Mouse (Mus musculus) stomach, embryonic 14.5 days (tissue): Measurements from ENCODE around the gene Ppargc1a. TPM values are rescaled to one million over a fixed set of nuclear protein-coding genes. Genes with fewer than 3 reads are reported as not detected.

Experiments used
- ATAC-seq: fragments of 200-750 bp; cut with Nextera tagmentation; 2 replicates; pipeline ENCODE4 v1.8.0; 2017; ENCODE audit warnings: low read depth, moderate TSS enrichment; ENCODE audit not compliant: insufficient number of reproducible peaks, insufficient read depth, low FRiP score
- H3K27ac ChIP-seq: fragments of 300-500 bp; sonication (generic); 2 replicates; pipeline ENCODE4 v1.5.1; 2014; ENCODE audit warnings: mild to moderate bottlenecking, low read length, moderate library complexity, mixed read lengths
- H3K27me3 ChIP-seq: fragments of 300-500 bp; sonication (generic); 2 replicates; pipeline ENCODE4 v1.6.1; 2014; ENCODE audit warnings: low read length, control low read depth, mixed read lengths; ENCODE audit not compliant: control insufficient read depth, insufficient read depth
- H3K36me3 ChIP-seq: fragments of 300-500 bp; sonication (generic); 2 replicates; pipeline ENCODE4 v1.6.1; 2014; ENCODE audit warnings: mild to moderate bottlenecking, control low read depth, low read length, moderate library complexity, mixed read lengths; ENCODE audit not compliant: control insufficient read depth, insufficient read depth
- H3K4me1 ChIP-seq: fragments of 300-500 bp; sonication (generic); 2 replicates; pipeline ENCODE4 v1.6.1; 2014; ENCODE audit warnings: low read length, control low read depth, mixed read lengths; ENCODE audit not compliant: control insufficient read depth, insufficient read depth
- H3K4me2 ChIP-seq: fragments of 300-500 bp; sonication (generic); replicated peaks from 2 replicates; pipeline ENCODE4 v1.6.1; 2014; ENCODE audit warnings: low read depth, low read length, control low read depth
- H3K4me3 ChIP-seq: fragments of 300-500 bp; sonication (generic); 2 replicates; pipeline ENCODE4 v1.5.1; 2014; ENCODE audit warnings: low read depth, low read length, control low read depth
- H3K9ac ChIP-seq: fragments of 300-500 bp; sonication (generic); replicated peaks from 2 replicates; pipeline ENCODE4 v1.6.1; 2014; ENCODE audit warnings: low read depth, mild to moderate bottlenecking, control low read depth, low read length, moderate library complexity, mixed read lengths
- H3K9me3 ChIP-seq: fragments of 300-500 bp; sonication (generic); 2 replicates; pipeline ENCODE4 v1.6.1; 2016; ENCODE audit warnings: low read depth, low read length, control low read depth; ENCODE audit not compliant: control insufficient read depth
- WGBS: fragments of 180-500 bp; shearing (Covaris S2); extraction: QIAGEN DNeasy Blood & Tissue Kit; methylation state at CpG from one replicate; pipeline ENCODE4 v1.1.7; 2014; 5-methylcytosine and 5-hydroxymethylcytosine counted together
- polyA plus RNA-seq: library from polyadenylated mRNA; unstranded; fragments of >200 nt; fragmentation: Nextera tagmentation; extraction: Ambion mirVana; gene quantifications from 2 replicates; pipeline ENCODE4 v1.2.1, GENCODE M21; 2014

Ppargc1a gene
- polyA plus RNA-seq, 1 experiment from 2014 or later, result 6.1 TPM

DNA sequence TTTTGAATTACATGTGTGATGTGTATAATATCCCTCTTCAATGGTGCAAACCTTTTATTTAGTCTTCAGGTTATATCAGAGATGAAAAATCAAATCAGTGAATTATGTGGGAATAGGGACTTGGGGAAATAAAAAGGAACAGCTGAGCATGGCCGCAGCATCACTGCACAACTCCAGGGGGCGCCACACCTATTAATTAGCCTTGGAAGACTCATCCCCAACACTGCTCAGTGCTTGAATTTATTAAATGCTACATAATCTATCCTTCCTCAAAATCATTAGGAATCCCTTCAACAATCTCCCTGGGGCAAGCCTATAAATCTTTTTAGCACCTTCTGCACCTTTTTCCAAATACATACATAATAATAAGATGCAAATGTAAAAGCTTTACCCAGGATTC, 1.9 kb downstream of the Ppargc1a start:
- no peak for ATAC-seq
- H3K36me3 ChIP-seq, result no peaks in the 10 kb centered on the region
- no peaks in the 10 kb centered on the region for H3K9me3 ChIP-seq
- H3K9ac ChIP-seq, result no peak overlapping the region
- WGBS, result 70% methylated on average over 2 of the region's 2 CpGs
- H3K4me3 ChIP-seq, result no peak overlapping the region
- H3K27ac ChIP-seq, result no peak overlapping the region
- H3K27me3 ChIP-seq, result no peaks in the 10 kb centered on the region
- H3K4me2 ChIP-seq, result no peak overlapping the region
- H3K4me1 ChIP-seq, result no peaks in the 10 kb centered on the region

DNA sequence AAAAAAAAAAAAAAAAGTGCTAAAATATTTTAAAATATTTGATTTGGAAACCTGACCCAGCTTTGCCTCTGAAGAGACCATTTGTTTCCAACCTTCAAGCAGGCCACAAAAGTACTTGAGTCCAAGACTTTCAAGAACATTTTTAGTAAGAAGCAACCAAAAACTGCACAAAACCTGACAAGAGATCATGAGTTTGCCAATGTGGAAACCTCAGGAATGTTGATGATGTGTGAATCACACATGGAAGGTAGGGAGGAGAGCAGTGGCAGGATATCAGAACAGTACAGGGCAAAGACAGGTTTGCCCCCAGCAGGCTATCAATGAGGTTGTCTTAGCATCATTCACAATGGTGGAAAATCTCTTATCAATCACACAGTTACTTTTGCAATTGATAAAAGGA, 2.5 kb downstream of the Ppargc1a start:
- Histone ChIP-seq H3K27me3 (no peaks in the 10 kb centered on the region), H3K27ac (no peak overlapping the region), H3K9me3 (no peaks in the 10 kb centered on the region), H3K36me3 (no peaks in the 10 kb centered on the region), H3K4me3 (no peak overlapping the region), H3K4me2 (no peak overlapping the region), H3K4me1 (no peaks in the 10 kb centered on the region), H3K9ac (no peak overlapping the region)
- no peak for ATAC-seq

DNA sequence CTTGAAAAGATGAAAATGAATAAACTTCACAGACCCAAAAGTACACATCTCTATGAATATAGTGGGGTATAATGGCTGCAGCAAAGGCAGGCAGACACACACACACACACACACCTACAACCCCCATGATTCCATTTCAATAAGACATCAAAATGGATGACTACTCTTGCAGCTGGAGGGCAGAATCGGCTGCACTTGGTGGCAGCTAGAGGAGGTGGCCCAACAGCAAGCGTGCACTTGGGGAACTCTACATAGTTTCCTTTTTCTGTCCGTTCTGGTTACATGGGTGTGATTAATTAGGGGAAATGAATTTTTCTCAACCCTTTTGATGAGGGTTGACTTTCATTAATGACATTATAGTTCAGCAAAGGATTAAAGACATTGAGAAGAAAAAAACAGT, 4.0 kb downstream of the Ppargc1a start:
- no peak overlapping the region for H3K4me3 ChIP-seq
- no peaks in the 10 kb centered on the region for H3K9me3 ChIP-seq
- H3K4me1 ChIP-seq, result no peaks in the 10 kb centered on the region
- WGBS, result 70% methylated on average over 3 of the region's 3 CpGs
- H3K9ac ChIP-seq, result no peak overlapping the region
- H3K27ac ChIP-seq, result no peak overlapping the region
- H3K27me3 ChIP-seq, result no peaks in the 10 kb centered on the region
- H3K4me2 ChIP-seq, result no peak overlapping the region
- H3K36me3 ChIP-seq, result no peaks in the 10 kb centered on the region
- ATAC-seq, result no peak

DNA sequence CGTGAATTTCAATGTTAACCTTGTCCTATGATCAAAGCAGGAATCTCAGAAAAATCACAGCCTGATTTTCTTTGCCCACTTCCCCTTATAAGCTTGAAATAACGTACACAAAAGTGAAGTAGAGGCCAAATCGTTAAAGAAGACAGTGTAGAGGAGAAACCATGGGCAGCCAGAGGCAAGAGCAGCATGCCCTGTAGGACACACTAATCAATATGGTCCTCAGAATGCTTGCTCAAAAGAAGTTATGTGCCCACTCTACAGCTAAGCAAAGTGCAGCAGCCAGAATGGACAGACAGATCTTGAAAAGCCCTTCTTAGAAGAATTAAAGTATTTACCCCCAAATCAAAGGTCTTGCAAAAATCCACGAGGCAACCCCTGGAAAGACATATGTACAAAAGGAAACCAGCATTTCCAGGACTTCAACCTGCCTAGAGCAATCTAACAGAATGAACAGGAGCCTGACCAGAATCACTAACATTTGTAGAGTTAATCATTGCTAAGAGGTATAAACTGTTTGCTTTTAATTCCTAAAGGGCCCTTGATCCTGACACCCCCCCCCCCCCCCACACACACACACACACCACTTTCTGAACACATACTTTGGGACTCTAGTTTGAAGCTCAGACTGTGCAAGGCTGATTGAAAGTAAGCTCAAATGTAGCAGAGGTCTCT, 9.8 kb downstream of the Ppargc1a start:
- Histone ChIP-seq H3K9ac (no peak overlapping the region), H3K4me3 (no peak overlapping the region), H3K9me3 (no peaks in the 10 kb centered on the region), H3K4me1 (peaks cover 5% of the 10 kb centered on the region), H3K27me3 (no peaks in the 10 kb centered on the region), H3K4me2 (no peak overlapping the region), H3K27ac (no peak overlapping the region), H3K36me3 (no peaks in the 10 kb centered on the region)
- WGBS, result 72% methylated on average over 4 of the region's 4 CpGs
- ATAC-seq, result no peak; the same call in 1 of the 2 replicates

DNA sequence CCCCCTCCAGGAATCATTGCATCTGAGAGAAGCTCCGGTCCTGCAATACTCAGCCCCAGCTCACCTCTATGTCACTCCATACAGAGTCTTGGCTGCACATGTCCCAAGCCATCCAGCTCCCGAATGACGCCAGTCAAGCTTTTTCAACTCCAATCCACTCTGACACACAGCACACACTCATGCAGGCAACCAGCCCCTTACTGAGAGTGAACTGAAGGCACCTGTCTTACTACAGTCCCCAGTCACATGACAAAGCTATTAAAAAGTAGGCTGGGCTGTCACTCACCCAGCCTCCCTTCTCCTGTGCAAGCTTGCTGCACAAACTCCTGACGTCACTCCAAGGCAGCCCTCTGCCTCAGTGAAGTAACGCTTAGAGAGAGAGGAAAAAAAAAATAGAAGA, 13.9 kb downstream of the Ppargc1a start:
- Histone ChIP-seq H3K9ac (0 out of 2 replicates have a peak overlapping the region, but pooled peaks have one; percentile 19), H3K9me3 (no peaks in the 10 kb centered on the region), H3K4me3 (peak overlapping the region; percentile 44), H3K27ac (no peak overlapping the region), H3K4me2 (peak overlapping the region; percentile 44), H3K36me3 (no peaks in the 10 kb centered on the region), H3K4me1 (peaks cover 5% of the 10 kb centered on the region), H3K27me3 (no peaks in the 10 kb centered on the region)
- ATAC-seq, result peak; percentile 87
- WGBS, result 2% methylated on average over 5 of the region's 5 CpGs

DNA sequence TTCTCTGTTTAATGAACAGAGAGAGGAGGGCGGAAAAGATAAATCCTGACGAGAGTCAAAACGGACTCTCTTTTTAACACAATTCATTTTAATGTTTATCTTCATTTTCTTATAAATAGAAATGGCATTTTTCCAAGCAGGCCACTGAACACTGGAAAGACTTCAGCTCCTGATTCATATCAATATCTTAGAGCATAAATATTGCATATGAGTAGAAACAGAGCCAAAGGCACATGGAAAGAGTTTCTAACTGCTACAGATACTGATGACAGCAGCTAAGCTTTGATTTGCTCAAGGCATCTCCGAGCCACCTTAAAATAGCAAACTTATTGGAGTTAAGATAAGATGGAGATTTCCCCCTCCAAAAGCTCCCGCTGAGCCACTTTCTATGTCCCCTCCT, 14.3 kb downstream of the Ppargc1a start:
- Histone ChIP-seq H3K36me3 (no peaks in the 10 kb centered on the region), H3K4me2 (peak overlapping the region; percentile 44), H3K4me3 (peak overlapping the region; percentile 44), H3K27ac (peak overlapping the region; percentile 50; the same call in 1 of the 2 replicates), H3K9ac (0 out of 2 replicates have a peak overlapping the region, but pooled peaks have one; percentile 19), H3K27me3 (no peaks in the 10 kb centered on the region), H3K9me3 (no peaks in the 10 kb centered on the region), H3K4me1 (peaks cover 5% of the 10 kb centered on the region)
- 4% methylated on average over 5 of the region's 5 CpGs for WGBS
- peak; percentile 2; the same call in 1 of the 2 replicates for ATAC-seq

DNA sequence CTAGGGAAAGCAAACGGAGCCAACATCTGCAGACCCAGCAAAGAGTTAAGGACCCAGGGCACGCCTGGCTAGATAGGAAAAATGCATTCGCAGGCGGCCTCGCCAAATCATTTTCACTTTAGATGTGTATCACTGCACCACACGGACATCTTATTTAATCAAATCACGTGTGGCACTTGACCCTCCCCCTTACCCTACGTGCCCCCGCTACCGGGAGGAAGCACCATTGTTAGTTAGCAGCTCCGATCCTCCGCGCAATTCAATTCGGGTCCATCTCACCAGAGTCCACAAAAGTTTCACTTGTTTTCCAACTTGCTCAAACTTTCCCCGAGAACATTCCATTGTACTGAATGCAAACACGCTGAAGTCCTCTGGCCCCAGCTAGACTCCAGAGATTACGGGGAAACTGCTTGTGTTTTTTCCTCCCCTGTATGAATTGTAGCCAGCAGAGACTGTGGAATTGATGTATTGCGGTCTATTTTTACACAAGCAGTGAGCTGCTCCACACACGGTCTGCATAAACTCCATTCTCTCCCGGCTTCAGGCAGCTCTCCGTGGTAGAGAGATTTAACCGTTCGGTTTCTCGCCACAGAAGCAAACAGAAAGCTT, 14.9 kb downstream of the Ppargc1a start:
- ATAC-seq, result peak; percentile 74; the same call in 1 of the 2 replicates

DNA sequence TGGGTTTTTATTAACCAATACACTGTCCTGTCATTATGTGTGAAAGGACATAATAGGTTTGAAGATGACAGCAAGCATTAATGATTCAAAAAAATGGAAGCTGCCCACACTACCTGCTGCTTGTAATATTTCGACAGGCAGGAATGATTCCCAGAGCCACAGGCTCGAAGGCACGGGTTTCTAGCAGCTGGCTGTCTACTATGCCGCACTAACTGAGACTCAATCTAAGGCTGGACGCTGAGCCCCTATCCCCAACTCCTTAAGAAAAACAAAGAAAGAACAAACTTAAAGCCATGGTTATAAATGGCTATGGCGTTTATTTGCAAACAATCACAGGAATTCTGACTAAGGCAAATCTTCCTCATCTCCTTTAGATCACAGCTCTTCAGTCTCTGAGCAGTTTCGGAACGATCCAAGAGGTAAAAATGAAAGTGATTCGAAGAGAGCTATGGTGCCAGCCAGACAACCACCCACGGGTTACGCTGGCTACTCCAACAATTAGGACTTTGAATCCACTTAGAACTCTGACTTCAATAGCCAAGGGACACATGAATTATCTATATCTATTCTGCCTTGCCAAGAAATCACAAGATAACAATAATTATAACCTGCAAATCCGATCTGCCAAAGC, 15.6 kb downstream of the Ppargc1a start:
- Histone ChIP-seq H3K4me3 (peak overlapping the region; percentile 44), H3K4me1 (peaks cover 5% of the 10 kb centered on the region), H3K4me2 (peak overlapping the region; percentile 44), H3K27me3 (no peaks in the 10 kb centered on the region), H3K36me3 (no peaks in the 10 kb centered on the region), H3K9me3 (no peaks in the 10 kb centered on the region), H3K27ac (no peak overlapping the region; the same call in 1 of the 2 replicates), H3K9ac (peak overlapping the region; percentile 19; the same call in 1 of the 2 replicates)
- 16% methylated on average over 12 of the region's 12 CpGs for WGBS
- ATAC-seq, result no peak

More for the DNA sequence above, 14.9 kb downstream of the Ppargc1a start:
- Histone ChIP-seq H3K9ac (peak overlapping the region; percentile 19; the same call in 1 of the 2 replicates), H3K4me3 (peak overlapping the region; percentile 44), H3K4me2 (peak overlapping the region; percentile 44), H3K36me3 (no peaks in the 10 kb centered on the region), H3K27me3 (no peaks in the 10 kb centered on the region), H3K9me3 (no peaks in the 10 kb centered on the region), H3K4me1 (peaks cover 5% of the 10 kb centered on the region), H3K27ac (peak overlapping the region; percentile 50)
- under 1% methylated on average over 24 of the region's 24 CpGs for WGBS
